Mouse (Mus musculus): ENCODE measurements at regions not wholly inside any gene's neighbourhood (a gene's known extent, or its start where the extent isn't known, plus 50 kb on each side); places are given as distances from the start of the nearest gene placed in this dataset.
A peak's percentile ranks its signal among the peaks of the same experiment; 100 is the strongest.

DNA sequence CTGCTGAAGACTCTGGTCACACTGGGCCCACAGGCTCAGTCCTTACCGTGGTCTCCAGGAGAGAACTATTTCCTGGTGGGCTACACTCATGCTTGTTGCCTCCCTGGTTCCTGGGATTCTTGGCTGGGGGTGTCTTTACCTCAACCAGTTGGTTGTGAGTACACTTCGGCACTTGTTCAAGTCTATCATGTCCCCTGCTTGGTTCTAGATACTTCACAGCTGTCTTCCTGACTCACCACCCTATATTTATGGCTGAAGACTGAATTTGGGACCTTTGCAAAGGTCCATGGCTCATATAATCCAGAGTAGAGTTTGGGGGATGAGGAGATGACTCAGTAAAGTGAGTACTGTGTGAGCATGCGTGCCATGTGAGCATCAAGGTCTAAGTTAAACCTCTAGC, 245.0 kb upstream of the Habp2 start:
- no peak for DNase-seq

DNA sequence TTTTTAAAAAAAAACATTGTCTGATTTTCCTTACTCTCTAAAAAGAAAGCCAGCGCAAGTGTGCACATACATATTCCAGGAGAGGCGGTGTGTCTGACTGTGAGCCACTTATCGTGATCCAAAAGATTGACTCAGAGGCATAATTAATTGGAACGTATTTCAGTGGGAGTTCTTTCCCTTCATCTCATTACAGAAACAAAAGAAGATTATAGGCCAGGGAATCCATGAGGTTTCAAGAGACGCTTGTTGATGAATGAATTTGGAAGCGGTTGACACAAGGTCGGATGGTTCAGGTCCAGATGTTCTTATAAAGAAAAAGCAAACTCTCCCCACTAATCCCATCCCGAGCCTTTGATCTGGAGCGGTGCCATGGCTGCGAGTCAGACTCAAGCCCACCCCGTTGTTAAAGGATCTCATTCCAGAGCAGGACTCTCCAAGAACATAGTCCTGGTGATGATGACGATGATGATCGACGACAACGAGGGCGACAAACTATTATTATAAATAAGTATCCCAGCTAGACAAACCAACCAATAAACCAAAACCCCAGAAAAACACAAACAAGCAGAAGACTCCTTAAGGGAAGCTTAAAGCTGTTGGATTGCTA, 240.1 kb upstream of the Habp2 start:
- no peak for DNase-seq

GRCm38 (mm10) chr19:56054186-56054585, 232.8 kb upstream of the Habp2 start:
- no peak for DNase-seq

DNA sequence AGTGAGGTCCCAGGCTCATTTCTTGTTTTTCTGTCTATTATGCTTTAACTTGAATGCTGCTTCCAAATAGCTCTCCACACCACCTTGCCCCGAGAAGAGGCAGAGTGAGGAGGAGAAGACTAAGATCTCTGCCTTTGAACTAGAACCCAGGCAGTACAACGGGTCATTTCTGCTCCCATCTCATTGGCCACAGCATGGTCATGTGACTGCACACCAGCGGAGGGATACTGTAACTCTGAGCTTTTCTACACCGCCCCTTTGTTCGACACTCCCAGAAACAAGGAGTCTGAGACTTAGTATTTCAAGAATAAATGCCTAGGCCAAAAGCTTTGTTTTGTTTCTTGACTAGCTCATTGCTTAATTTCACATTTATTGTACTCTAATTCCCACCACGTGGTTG, 230.5 kb upstream of the Habp2 start:
- no peak for DNase-seq

DNA sequence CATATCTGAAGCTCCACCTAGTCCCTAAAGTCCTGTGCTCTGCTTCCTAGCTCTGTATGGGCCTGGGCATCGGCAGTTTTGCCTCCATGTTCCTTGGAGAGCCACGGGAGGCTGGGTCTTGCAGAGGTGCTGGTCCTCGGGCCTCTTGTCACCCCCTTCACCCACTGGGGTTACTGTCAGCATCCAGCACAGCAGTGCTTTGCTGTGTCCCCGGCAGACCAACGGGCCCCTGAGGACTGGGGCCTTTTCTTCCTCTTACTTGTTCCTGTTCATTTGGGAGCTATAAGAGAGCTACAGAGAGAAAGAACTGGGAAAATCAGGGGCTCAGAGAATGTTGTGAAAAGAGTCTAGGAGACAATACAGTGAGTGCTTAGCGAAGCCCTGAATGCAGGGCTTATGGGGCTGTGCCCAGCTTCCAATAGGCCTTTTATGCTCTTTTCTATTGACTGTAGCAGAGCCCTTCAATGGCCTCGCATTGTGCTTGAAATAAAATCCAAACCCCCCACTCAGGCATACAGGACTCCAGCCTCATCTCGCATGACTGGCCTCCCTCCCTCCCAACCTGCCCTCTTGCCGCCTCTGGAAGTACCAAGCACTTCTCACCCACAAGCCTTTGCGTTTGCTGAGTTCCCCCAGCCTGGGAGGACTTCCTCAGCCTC, 224.9 kb upstream of the Habp2 start:
- DNase-seq, result no peak

DNA sequence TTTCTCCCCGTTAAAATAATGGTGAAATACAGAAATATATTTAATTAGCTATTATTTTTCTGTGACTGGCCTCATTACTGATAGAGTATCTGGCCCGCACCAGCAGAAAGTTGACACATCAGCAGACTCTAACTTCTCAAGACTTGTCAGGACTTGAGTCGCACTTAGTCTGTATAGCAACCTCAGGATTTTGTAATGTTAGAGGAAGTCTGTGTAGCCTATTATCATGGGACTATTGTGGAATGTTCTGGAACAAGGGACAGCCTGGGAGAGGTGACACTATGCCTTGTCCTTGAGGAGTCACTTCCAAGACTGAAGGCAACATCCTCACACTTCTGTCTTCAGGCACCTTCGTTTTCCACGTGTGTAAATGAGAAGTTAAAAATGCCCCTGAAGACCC, 223.8 kb upstream of the Habp2 start:
- DNase-seq, result no peak

DNA sequence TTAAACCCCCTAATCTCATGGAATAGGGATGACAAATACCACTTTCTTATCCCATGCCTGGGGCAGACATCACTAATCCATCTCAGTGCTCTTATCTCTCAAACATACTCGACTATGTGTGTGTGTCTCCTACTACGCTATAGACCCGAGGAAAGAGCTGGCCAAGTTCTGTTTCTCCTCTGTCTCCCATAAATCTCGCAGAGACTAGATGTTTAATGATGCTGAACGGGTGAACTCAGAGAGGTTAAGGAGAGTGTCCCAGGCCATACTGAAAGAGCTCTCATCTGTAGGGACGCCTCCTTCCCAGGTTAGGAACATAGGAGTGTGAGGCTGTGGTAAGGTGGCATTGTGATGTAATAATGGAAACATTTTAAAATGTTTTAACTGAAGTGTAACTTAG, 221.2 kb upstream of the Habp2 start:
- no peak for DNase-seq

DNA sequence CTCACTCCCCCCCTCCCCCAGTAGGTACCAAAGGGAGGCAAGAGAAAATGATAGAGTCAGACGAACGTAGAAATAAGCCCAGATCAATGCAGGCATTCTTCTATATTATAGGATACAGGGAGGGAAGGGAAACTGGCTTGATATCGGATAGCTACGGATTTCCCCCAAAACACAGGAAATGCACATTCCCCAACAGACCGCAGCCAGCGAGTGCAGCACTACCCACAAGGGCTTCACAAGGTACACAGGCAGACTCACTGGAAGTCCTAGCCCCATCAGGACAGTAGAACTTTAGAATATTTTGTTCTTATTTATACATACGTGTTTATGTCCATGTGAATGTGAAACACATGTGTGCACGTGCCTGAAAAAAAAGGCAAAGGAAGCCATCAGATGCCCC, 218.8 kb upstream of the Habp2 start:
- no peak for DNase-seq

DNA sequence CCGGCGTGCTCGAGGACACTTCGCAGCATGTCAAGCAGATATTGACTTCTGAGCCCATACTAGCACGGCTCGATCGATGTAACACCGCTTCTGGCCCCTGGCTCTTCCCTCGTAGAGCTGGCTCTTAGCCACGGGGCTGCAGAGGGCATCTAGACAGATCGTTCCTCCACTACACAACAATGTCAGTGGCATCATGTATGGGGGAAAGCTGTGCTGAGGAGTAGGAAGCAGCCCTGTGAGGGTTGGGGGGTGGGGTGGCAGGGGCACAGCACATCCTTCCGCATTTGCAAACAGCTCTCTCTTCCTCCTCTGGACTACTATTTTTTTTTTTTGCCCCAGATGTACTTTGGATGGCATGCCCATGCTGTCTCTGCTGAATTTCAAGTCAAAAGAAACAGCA, 218.1 kb upstream of the Habp2 start:
- DNase-seq, result peak; percentile 13 to 20

GRCm38 (mm10) chr19:56069266-56069665, 217.7 kb upstream of the Habp2 start:
- DNase-seq, result peak; percentile 9 to 21

DNA sequence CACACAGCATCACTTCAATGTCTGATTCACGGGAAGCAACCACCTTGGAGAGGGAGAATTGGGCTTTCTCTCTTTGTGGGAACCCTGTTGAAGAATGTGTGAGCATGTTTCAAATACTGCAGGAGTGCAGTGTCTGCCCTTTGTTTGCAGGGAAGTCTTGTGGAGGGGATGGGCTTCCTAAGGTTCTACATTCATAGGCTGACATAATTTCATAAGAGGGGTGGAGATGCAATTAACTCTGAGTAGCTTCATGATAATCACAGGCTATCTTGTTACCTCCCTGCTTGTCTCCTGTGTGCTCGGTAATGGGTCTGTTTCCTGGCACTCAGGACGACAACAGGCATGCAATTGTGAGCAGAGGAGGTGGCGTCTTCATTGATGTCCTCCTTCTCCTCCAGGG, 215.6 kb upstream of the Habp2 start:
- no peak for DNase-seq

DNA sequence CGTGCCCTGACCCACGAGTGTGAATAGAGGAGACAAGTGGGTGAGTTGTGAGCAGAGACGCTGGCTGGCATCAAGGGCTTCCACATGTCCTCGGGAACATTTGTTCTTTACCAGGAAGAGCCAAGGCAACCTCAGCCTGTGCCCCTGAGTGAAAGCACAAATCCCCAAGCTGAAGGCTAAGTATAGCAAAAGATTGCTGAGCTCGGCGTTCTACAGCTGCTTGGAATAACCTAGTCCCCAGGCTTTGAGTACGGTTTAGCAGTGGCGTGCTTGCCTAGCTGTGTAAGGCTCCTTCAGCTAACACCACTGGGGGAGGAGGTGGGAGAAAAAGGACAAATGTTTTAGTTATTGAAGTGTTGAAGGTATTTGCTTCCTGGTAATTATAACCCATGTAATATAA, 210.8 kb upstream of the Habp2 start:
- DNase-seq, result no peak

DNA sequence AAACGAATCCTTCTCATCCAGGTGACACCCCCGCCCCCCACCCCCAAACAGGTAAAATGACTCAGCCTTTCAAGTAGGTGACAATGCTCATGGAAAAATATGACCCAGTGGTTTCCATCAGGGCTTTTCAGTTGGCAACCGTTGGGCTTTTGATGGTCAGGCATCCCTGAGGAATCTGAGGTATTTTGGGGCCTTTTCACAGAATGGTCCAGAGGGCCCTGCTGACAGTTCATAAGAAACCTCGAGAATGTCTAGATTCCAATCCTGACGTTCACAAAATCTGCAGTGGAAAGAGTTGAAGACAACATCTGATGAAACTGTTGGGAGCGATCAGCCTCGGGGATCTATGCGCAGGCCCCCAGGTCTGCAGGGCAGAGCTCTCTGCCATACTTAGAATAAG, 209.4 kb upstream of the Habp2 start:
- no peak for DNase-seq

DNA sequence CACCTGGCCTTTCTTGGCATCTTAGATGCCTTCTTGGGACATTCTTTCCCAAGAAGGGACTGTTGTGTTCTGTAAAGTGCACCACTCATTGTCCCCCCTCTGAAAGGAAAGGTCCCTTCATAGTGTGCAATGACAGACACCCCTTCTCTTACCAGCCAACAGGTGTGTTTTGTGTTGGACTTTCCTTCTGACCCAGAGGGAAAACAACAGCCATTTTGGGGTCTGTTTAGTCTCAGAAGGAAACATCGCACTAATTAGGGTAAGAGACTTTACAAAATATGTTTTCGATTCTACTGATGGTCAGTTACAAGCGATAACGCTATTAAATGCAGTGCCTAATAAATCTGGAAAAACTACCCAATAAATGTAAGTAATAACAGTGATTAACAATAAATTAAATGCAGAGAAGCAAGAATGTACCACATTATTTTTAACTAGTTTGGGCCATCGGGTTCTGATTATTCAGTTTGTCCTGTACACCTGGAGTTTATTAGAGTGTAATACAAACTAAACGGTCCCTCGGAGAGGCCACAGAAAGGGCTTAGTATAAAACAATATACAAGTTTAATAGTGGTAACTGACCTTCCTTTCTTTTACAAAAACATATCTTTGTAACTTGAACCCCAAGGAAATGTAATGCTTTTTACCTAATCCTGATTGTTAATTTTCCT, 200.4 kb upstream of the Habp2 start:
- DNase-seq, result no peak

DNA sequence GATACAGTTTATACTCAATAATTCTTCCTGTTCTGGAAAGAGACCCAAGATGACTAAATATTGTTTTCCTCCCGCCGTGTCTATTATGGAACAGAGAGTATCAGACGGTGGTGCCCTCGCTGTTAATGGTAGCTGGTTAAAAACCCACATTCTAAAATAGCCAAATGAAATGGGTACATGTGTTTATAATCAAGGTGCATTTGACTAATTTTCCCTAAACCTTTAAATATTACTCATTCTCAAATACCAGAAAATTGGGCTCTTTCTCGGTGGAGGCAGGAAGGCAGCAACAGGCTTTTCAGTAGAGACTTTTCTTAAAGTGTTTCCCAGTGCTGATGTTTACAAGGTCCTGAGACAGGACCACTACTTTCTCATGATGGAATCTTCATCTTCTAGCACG, 199.8 kb upstream of the Habp2 start:
- no peak for DNase-seq

DNA sequence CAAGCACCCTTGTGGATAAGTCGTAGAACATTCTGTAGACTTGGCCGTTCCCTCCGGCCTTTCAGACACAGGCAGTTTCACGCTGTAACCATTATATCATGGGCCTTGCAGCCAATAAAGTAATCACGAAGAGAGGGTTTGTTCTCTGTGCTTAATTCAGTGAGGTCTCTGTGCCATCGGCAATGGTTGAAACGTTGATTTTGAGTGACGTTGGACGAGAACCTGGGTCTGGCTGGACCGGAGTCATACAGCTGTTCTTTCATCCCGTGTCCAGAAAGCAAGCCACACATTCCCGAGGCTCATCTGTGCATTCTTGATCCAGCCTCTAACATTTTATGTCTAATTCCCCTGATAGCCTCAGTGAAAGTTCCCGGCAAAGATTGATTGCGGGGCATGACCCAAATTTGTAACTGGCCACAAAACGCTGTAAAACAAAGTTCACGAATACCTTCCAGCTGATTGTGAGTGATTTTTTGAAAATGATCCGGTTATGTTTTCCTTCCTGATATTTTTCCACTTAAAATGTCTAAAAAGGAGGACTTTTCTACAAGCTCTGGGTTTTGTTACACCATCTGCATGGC, 197.1 kb upstream of the Habp2 start:
- DNase-seq, result no peak

GRCm38 (mm10) chr19:56091581-56091980, 195.4 kb upstream of the Habp2 start:
- DNase-seq, result no peak

GRCm38 (mm10) chr19:56095873-56096272, 191.1 kb upstream of the Habp2 start:
- DNase-seq, result no peak

DNA sequence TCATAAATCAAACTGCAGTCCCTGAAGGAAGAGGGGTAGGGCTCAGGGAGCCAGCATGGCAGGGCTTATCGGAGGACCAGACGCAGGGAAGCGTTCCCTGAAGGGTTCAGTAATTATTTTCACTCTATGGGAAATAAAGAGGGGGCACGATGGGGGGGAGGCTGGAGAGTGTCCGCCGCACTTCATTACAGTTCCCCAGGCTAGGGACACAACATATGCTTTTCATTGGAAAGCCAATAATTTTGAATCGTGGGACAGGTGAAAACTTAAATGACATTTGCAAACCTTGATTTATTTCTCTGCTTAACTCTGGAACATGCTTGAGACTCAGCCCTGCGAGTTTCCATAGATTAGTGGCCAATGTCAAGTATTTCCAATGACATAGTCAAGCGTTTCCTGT, 187.2 kb upstream of the Habp2 start:
- DNase-seq, result no peak

- no peak for DNase-seq
These were observed 186.6 kb upstream of the Habp2 start for GRCm38 (mm10) chr19:56100131-56100872.

DNA sequence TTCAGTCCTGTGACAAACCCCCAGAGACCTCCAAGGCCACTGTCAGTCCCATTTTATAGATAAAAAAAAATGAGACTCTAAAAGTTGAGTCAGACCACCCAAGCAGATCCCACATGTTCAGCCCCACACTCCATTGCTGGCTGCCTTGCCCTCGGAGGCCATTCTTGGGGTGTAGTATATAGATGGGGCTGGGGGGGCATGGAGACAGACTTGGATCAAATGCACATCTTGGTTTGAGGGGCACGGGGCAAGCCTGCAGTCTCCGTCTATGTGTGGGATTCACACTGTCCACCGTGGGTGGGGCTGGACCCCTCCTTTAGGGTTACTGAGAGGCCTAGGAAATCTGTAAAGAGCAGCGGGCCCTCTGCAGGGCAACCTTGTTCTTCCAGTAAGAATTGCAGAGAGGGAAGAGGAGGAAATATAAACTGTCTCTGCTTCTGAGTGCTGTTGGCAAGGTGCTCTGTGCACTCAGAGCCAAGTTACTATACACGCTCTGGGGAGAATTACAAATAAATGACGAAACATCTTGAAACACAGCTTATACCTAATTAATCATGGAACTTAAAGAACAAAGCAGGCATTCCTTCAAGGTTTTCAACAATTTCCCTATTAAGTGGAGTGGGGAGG, 184.4 kb upstream of the Habp2 start:
- no peak for DNase-seq

DNA sequence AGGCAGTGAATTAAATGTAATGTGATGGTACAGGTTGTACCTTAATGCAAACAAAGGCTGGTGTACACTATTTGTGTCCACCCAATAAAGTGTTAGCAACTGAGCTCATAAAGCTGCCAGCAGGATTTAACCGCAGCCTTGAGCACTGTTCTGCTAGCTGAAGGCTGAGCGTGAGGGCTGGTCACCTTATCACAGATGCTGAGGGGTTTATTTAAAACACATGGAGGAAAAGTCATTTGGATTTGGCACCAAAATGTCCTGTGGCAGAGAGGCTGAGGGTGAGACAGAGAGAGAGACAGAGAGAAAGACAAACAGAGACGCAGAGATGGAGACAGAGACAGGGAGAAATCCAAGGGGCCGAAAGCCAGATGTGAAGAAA, 181.9 kb upstream of the Habp2 start:
- no peak for DNase-seq
